Mouse (Mus musculus) left cerebral cortex, postnatal 4 days (tissue): ENCODE data around the gene Acads. TPM values are rescaled to one million over a fixed set of nuclear protein-coding genes. Genes with fewer than 3 reads are reported as not detected.
A peak's percentile ranks its signal among the peaks of the same experiment; 100 is the strongest.
"Not testable (repeated sequence)": the region's sequence is repeated elsewhere in the genome, so short reads cannot be mapped to it uniquely, and the experiment has no call there.

Experiments used
- DNase-seq: peaks from one replicate; pipeline ENCODE4 v3.0.0-alpha.2; 2022
- intact Hi-C: fragments of 180-260 bp; cut with DNase I; formaldehyde crosslinking; loops from one replicate; pipeline ENCODE4 v1.15.1; 2025
- total RNA-seq, 2 experiments: library from RNA; stranded (reverse); gene quantifications; 2 replicates each; pipeline ENCODE4 v1.2.3; 2021

Acads gene
- total RNA-seq, 2 experiments from 2014 or later = 9.1 to 9.4 TPM

GRCm38 (mm10) chr5:115149675-115150459, 30.7 kb upstream of the Acads start:
- DNase-seq = no peak
- intact Hi-C loops = no loop called here

GRCm38 (mm10) chr5:115148872-115149271, 29.7 kb upstream of the Acads start:
- DNase-seq, intact Hi-C loops: not testable (repeated sequence)

GRCm38 (mm10) chr5:115148378-115148777, 29.2 kb upstream of the Acads start:
- no peak for DNase-seq
- intact Hi-C loops = no loop called here

GRCm38 (mm10) chr5:115147388-115147787, 28.2 kb upstream of the Acads start:
- DNase-seq = no peak
- intact Hi-C loops = no loop called here

GRCm38 (mm10) chr5:115146747-115147130, 27.6 kb upstream of the Acads start:
- intact Hi-C loops = no loop called here
- DNase-seq = no peak

GRCm38 (mm10) chr5:115145976-115146746, 27.0 kb upstream of the Acads start:
- intact Hi-C loops = no loop called here
- DNase-seq = no peak

GRCm38 (mm10) chr5:115145253-115145968, 26.3 kb upstream of the Acads start:
- DNase-seq = no peak
- intact Hi-C loops = no loop called here

GRCm38 (mm10) chr5:115144471-115144870, 25.3 kb upstream of the Acads start:
- intact Hi-C loops = no loop called here
- no peak for DNase-seq

- intact Hi-C loops = no loop called here
- DNase-seq = peak; percentile 74
These were observed 24.4 kb upstream of the Acads start for GRCm38 (mm10) chr5:115143552-115143951.

GRCm38 (mm10) chr5:115142166-115142697, 23.1 kb upstream of the Acads start:
- no peak for DNase-seq
- intact Hi-C loops = no loop called here

GRCm38 (mm10) chr5:115140726-115141125, 21.6 kb upstream of the Acads start:
- no peak for DNase-seq
- intact Hi-C loops = no loop called here

- no peak for DNase-seq
- intact Hi-C loops = no loop called here
These were observed 20.0 kb upstream of the Acads start for GRCm38 (mm10) chr5:115139124-115139523.

GRCm38 (mm10) chr5:115134234-115135165, 15.4 kb upstream of the Acads start, which contains the start of gene Unc119b:
Gene Unc119b (minus strand): TSS chr5:115134975.
- intact Hi-C loops = no loop called here

GRCm38 (mm10) chr5:115133358-115134066, 14.4 kb upstream of the Acads start:
- intact Hi-C loops = no loop called here
- no peak for DNase-seq

More at GRCm38 (mm10) chr5:115134234-115135165, 15.4 kb upstream of the Acads start, which contains the start of gene Unc119b:
- peak; percentile 90 for DNase-seq

- no peak for DNase-seq
- intact Hi-C loops = no loop called here
These were observed 13.3 kb upstream of the Acads start for GRCm38 (mm10) chr5:115132465-115132864.

GRCm38 (mm10) chr5:115129328-115129727, 10.2 kb upstream of the Acads start:
- DNase-seq = no peak
- intact Hi-C loops = loop anchor here (10.0 kb wide), 1 partner anchor 105 kb away; the partner anchor contains the start of gene Pop5

- DNase-seq = no peak
- intact Hi-C loops = loop anchor here (10.0 kb wide), 1 partner anchor 107 kb away; the partner anchor contains the start of gene Pop5
These were observed 8.5 kb upstream of the Acads start for GRCm38 (mm10) chr5:115127421-115128179.
